Mouse (Mus musculus) liver, adult 2 months (tissue): ENCODE results near the gene Frrs1. TPM values are rescaled to one million over a fixed set of nuclear protein-coding genes. Genes with fewer than 3 reads are reported as not detected.
"Not testable (repeated sequence)": the region's sequence is repeated elsewhere in the genome, so short reads cannot be mapped to it uniquely, and the experiment has no call there.

Source experiments
- DNase-seq: peaks from one replicate; pipeline ENCODE4 v3.0.0-alpha.2; 2011; ENCODE audit warnings: low read depth, low spot score; ENCODE audit errors: extremely low read depth
- H3K27ac ChIP-seq: fragments of 200-500 bp; replicated peaks from 2 replicates; pipeline ENCODE4 v1.5.1; 2012; ENCODE audit warnings: low read depth, mild to moderate bottlenecking, control low read depth, inconsistent platforms, low read length; ENCODE audit not compliant: insufficient read depth
- H3K27me3 ChIP-seq: fragments of 200-500 bp; 2 replicates; pipeline ENCODE4 v1.6.1; 2012; ENCODE audit warnings: mild to moderate bottlenecking, moderate library complexity, low read length, inconsistent platforms; ENCODE audit not compliant: control insufficient read depth, insufficient read depth
- H3K36me3 ChIP-seq: fragments of 200-500 bp; 2 replicates; pipeline ENCODE4 v1.6.1; 2012; ENCODE audit warnings: low read length, inconsistent platforms; ENCODE audit not compliant: control insufficient read depth, insufficient read depth
- H3K4me1 ChIP-seq: fragments of 200-500 bp; 2 replicates; pipeline ENCODE4 v1.6.1; 2011; ENCODE audit warnings: low read length; ENCODE audit not compliant: control insufficient read depth, insufficient read depth
- H3K4me3 ChIP-seq: fragments of 200-500 bp; 2 replicates; pipeline ENCODE4 v1.5.1; 2011; ENCODE audit warnings: low read depth, mild to moderate bottlenecking, control low read depth, low read length, moderate library complexity; ENCODE audit not compliant: insufficient read depth
- H3K79me2 ChIP-seq: fragments of 200-500 bp; 2 replicates; pipeline ENCODE4 v1.6.1; 2012; ENCODE audit warnings: inconsistent platforms, mild to moderate bottlenecking, low read length, moderate library complexity; ENCODE audit not compliant: control insufficient read depth, insufficient read depth
- H3K9ac ChIP-seq: fragments of 200-500 bp; 2 replicates; pipeline ENCODE4 v1.6.1; 2012; ENCODE audit warnings: low read depth, mild to moderate bottlenecking, control low read depth, inconsistent platforms, low read length
- CTCF ChIP-seq: fragments of 200-500 bp; IDR thresholded peaks from 2 replicates; pipeline ENCODE4 v1.5.1; 2011; ENCODE audit warnings: low read depth, low read length, control low read depth
- POLR2A ChIP-seq: fragments of 200-500 bp; IDR thresholded peaks from 2 replicates; pipeline ENCODE4 v1.6.1; 2011; ENCODE audit warnings: low read length, control low read depth; ENCODE audit not compliant: insufficient read depth; ENCODE audit errors: extremely low read depth
- WGBS: fragments of 180-500 bp; shearing (Covaris S2); methylation state at CpG from one replicate; pipeline ENCODE4 v1.1.7; 2018; 5-methylcytosine and 5-hydroxymethylcytosine counted together
- polyA plus RNA-seq: library from polyadenylated mRNA; depleted of rRNA; stranded (reverse); fragments of >200 nt; gene quantifications from 2 replicates; pipeline ENCODE4 v1.2.3, GENCODE M21; 2012; rRNA removed
- total RNA-seq: library from RNA; depleted of rRNA; stranded (reverse); fragments of >200 nt; gene quantifications from 2 replicates; pipeline ENCODE4 v1.2.3, GENCODE M21; 2014; rRNA removed

Frrs1 gene
- total RNA-seq: 14.4 and 22.4 TPM in 2 replicates
- 21.6 and 39.7 TPM in 2 replicates for polyA plus RNA-seq

DNA sequence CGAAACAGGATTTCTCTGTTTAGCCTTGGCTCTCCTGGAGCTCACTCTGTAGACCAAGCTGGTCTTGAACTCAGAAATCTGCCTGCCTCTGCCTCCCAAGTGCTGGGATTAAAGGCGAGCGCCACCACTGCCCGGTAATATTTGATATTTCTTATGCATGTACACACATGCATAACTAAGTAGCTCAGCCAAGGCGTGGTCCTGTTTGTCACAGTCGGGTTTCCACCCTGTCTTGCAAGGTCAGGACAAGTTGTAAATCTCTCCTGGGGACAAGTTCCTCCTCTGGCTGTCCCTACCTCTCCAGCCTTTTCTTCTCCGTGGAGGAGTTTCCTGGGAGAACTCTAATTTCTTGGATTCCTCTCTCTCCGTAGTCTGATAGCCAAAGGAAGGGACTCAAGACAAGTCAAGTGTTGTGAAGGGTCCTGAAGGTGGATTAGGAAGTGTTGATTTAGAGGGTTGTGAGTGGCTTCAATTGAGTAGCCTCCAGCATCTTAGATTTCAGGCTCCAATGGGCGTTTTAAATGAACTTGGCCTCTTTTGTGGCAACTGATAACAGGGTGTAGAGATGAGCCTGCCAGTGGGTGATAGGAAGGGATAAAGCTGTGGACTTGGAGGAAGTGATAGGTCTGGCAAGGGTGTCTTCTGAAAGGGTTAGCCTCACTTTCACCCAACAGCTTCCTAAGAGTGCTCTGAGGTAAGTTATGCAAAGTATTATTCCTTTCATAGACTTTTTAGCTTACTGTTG, at the start of gene Frrs1:
Gene Frrs1 (plus strand): TSS at position 524 of the 745 bp plus-strand sequence.
- Histone ChIP-seq H3K4me3 (no peak within 1 kb of the TSS), H3K4me1 (peaks cover 8% of the 10 kb centered on the region), H3K9ac (no peak within 1 kb of the TSS), H3K27me3 (no peaks in the 10 kb centered on the region), H3K27ac (no peak within 1 kb of the TSS), H3K36me3 (no peaks in the 10 kb centered on the region), H3K79me2 (no peaks in the 10 kb centered on the region; the same call in 1 of the 2 replicates)
- no peak for TF ChIP-seq CTCF
- no peak for TF ChIP-seq POLR2A
- no peak for DNase-seq
- WGBS: 88% methylated on average over 9 of the region's 9 CpGs

DNA sequence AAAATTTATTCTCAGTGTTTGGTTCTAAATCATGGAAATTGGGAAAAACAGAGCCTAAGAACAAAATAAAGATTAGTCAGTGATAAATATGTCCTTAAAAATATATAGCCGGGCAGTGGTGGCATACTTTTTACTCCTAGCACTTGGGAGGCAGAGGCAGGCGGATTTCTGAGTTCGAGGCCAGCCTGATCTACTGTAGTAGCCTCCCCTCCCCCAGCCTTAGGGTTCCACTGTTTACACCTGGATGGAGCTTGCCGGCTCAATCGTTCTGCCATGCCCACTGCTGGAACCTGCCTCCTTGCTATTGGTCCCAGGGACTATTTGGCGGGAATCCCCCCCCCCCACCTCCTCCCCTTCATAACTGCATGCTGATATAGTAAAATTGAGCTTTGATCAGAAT, 48.9 kb upstream of the Frrs1 start:
- H3K27me3 ChIP-seq, DNase-seq, H3K79me2 ChIP-seq, H3K27ac ChIP-seq, H3K36me3 ChIP-seq, H3K9ac ChIP-seq, H3K4me3 ChIP-seq: not testable (repeated sequence)
- 90% methylated on average over 6 of the region's 6 CpGs for WGBS
- peaks cover 12% of the 10 kb centered on the region for H3K4me1 ChIP-seq

DNA sequence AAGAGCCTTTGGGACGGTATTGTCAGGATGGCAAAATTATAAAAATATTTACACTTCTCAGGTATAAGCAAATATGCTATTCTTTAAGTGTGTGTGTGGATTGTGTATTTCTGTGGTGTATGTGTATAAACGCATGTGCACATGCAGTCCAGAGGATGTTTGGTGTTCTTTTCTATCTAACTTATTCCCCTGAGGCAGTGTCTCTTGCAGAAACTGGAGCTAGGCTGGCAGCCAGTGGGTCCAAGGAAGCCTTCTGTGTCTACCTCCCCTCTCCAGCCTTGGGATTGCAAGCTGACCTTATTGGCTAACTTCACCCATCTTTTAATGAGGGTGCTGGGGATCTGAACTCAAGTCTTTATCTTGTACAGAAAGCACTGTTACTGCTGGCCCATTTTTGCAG, 46.3 kb upstream of the Frrs1 start:
- H3K36me3 ChIP-seq: no peaks in the 10 kb centered on the region
- peaks cover 4% of the 10 kb centered on the region for H3K4me1 ChIP-seq
- no peaks in the 10 kb centered on the region for H3K27me3 ChIP-seq
- WGBS: 90% methylated on average over 2 of the region's 2 CpGs
- no peak overlapping the region for H3K27ac ChIP-seq
- TF ChIP-seq POLR2A: no peak
- TF ChIP-seq CTCF: no peak
- DNase-seq: no peak
- no peak overlapping the region for H3K9ac ChIP-seq
- no peaks in the 10 kb centered on the region for H3K79me2 ChIP-seq
- no peak overlapping the region for H3K4me3 ChIP-seq

DNA sequence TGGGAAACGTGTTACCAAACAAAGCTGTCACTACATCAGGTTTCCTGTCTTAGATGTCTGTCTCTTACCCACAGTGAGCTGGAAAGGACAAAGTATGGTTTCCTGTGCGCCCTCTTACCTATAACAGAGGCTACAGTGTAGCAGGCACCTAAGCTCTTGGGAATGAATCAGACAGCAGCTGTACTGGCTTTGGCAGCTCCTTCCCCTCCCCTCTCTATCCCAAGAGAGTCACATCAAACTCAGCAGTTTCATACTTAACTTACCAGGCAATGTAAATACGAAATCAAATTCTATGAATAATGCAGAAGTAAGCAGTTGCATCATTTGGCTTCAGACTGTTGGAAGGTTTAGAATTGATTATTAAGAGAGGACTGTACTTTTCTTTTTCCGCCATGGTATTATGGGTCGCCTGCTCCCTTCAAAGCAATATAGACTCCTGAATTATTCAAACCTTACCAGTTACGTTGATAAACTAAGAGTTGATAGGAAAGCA, 43.9 kb upstream of the Frrs1 start:
- no peaks in the 10 kb centered on the region for H3K27me3 ChIP-seq
- no peaks in the 10 kb centered on the region for H3K79me2 ChIP-seq
- peaks cover 2% of the 10 kb centered on the region for H3K4me1 ChIP-seq
- H3K9ac ChIP-seq: no peak overlapping the region
- no peak for DNase-seq
- no peak overlapping the region for H3K27ac ChIP-seq
- WGBS: 59% methylated on average over 6 of the region's 6 CpGs
- no peaks in the 10 kb centered on the region for H3K36me3 ChIP-seq
- TF ChIP-seq POLR2A (no peak), CTCF (no peak)
- no peak overlapping the region for H3K4me3 ChIP-seq

DNA sequence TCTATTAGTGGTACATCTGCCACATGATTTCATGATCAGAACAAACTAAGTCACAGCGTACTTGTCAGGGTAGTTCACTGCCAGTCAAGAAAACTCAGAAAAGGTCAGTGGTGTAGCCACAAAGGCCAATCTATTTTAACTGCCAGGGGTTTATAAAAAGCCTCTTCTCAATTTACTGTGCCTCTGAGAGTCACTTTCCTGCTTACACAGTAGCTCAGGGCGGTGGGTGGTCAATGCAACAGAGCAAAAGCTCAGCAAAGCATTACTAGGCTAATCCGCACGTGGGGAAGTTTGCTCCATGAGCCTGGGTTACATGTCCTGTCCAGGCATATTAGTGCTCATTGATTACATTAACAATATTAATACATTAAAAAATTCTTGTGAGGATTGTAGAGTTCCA, 43.3 kb upstream of the Frrs1 start:
- no peaks in the 10 kb centered on the region for H3K36me3 ChIP-seq
- peaks cover 2% of the 10 kb centered on the region for H3K4me1 ChIP-seq
- no peaks in the 10 kb centered on the region for H3K79me2 ChIP-seq
- WGBS: 89% methylated on average over 4 of the region's 4 CpGs
- H3K9ac ChIP-seq: no peak overlapping the region
- no peak overlapping the region for H3K27ac ChIP-seq
- DNase-seq: no peak
- H3K27me3 ChIP-seq: no peaks in the 10 kb centered on the region
- no peak overlapping the region for H3K4me3 ChIP-seq
- TF ChIP-seq CTCF: no peak
- no peak for TF ChIP-seq POLR2A

DNA sequence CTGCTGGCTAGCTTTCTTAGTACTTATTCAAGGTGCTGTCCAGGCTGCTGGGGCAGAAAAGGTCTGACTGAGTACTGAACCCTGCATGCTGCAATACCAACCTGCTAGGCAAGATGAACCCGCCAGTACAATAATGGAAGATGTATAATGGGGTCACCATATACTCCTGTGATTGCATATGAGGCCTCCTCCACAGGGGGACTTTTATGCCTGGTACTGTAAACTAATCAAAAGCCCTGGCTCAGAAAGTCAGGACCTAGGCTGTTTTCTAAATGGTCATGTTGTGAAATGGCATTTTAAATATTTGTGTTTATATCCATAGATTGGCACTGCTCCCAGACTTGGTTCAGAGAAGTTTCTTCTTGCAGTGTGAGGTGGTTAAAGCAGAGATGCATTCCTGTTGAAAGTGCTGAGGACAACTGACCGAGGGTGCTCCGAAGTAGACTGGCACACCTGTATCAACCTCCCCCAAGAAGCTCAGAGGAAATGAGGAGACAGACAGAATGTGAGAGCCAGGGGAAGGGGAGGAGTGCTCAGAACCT, 42.5 kb upstream of the Frrs1 start:
- WGBS: 30% methylated on average over 3 of the region's 3 CpGs
- Histone ChIP-seq H3K4me1 (peaks cover 2% of the 10 kb centered on the region), H3K4me3 (no peak overlapping the region), H3K9ac (no peak overlapping the region), H3K27me3 (no peaks in the 10 kb centered on the region), H3K79me2 (no peaks in the 10 kb centered on the region), H3K36me3 (no peaks in the 10 kb centered on the region), H3K27ac (no peak overlapping the region)
- peak; percentile 60 for DNase-seq
- no peak for TF ChIP-seq CTCF
- TF ChIP-seq POLR2A: no peak
